Mouse (Mus musculus) erythroid progenitor cell, adult 5-6 weeks (primary cell): ENCODE measurements around the gene Fam110a. TPM values are rescaled to one million over a fixed set of nuclear protein-coding genes. Genes with fewer than 3 reads are reported as not detected.

Source experiments
- ATAC-seq: replicated peaks from 2 replicates; pipeline ENCODE4 v1.8.0; 2016; ENCODE audit warnings: moderate number of reproducible peaks, mild to moderate bottlenecking, moderate TSS enrichment, inconsistent platforms; ENCODE audit not compliant: poor library complexity, low FRiP score, severe bottlenecking
- total RNA-seq, 2 experiments: library from RNA; stranded (forward) in 1 of 2; stranded (reverse) in 1 of 2; fragments of 150-400 nt in 1 of 2; fragments of 186-747, 209-891 nt in 1 of 2; gene quantifications; 2 replicates each; pipeline versions ENCODE4 v1.2.3 to v1.2.4; 2015 to 2017; ENCODE audit warnings: low replicate concordance in 2 of 2

Gene Fam110a
- 1.3 and 4.7 TPM in 2 replicates for total RNA-seq (2015; ENCODE audit: low replicate concordance)
- 1.8 and 3.6 TPM in 2 replicates for total RNA-seq (2017; ENCODE audit: low replicate concordance)

DNA sequence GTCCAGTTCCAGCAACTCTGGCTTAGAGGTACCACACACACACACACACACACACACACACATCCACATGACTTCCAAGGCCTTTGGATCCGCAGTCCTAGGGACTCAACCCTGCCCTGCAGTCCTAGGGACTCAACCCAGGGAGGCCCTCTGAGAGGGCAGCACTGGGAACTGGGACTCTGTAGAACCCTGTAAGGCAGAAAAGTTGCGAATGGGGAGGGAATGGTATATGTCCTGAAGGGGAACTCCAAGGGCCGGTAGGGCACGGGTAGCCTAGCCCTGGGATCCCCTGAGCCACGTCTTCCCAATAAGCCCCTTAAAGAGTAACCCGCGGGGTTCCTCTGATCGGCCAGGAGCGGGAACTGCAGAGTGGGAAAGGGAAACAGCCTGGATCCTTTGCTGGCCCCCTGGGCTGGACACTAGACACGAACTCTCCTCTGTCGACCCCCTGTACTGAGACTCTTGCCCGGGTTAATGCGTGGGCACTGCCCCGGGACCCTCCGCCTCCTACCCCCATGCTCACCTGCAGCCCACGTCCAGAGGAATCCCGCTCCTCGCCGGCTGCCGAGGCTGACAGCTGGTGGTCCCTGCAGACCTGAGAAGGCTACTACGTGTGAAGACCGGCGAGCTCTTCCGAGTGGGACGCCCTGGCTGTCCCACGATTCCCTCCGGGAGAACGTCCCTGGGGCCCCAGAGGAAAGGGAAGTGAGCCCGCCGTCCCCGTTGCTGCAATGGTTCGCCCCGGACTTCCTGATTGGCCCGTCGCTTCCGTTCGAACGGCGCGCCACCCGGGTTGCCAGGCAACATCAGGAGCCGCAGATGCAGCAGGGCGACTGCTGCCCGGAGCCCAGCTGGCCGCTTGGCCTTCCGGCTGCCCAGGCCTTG lies at the start of gene Fam110a:
Fam110a (minus strand) TSS at position 750 of the 885 bp plus-strand sequence.
- ATAC-seq = peak; percentile 93

DNA sequence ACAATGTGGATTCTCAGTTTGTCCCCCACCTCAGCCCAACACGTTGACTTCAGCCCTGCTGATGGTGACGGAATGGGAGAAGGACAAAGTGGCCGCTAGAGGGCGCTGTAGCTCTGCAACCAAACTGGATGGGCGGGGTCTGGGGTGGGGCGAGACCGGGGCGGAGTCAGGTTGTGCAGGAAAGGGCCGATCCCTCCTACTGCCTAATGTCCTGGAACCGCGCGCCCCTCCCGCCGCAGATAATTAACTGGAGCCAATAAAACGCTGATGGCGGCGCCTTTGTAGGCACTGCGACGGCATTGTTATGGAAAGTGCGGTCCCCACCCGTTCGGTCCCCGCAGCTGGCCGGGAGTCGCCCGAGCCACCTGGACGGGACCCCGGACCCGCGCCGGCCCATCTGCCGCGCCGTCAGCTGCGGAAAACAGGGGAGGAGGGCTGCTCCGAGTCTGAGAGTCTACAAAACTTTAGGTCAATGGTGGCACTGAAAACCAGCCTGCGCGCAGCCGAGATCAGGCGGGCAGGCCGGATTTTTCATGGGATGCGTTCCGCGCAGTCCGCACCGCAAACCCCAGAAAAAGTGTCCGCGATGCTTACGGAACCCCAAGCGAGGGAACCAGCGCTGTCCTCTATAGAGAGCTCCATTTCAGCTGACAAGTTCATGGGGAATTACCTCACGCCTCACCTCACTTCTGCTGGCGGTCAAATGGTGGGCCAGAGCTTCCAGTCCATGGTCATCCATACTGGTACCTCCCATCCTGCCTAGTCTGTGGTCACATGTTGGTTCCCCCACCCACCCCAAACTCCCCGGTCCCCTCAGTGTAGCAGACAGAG lies 49.4 kb upstream of the Fam110a start:
- ATAC-seq = peak; percentile 80; the same call in 1 of the 2 replicates

DNA sequence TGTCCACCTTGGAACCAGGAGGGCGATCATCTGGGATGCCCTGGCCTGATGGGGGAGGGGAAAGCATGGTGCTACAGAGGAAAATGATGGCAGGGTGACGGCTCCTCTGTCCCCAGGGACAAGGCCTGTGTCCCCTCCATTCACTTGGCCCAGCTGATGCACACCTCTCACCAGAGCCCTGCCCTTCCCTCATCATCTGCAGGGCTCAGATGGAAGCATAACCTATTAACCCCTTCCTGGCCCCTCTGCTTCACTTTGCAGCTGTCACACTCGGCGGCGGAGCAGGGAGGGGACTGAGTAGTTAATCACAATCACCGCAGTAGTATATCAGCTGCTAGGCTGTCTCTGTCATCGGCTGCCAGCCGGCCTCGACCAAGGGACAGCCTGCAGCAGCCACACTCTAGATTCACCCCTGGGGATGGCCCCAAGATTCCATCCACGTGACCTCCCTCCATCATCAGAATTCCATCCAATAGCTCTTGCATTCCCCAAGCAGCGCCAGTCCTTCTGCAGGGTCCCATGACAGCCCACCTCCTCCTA lies 44.9 kb upstream of the Fam110a start:
- no peak for ATAC-seq

DNA sequence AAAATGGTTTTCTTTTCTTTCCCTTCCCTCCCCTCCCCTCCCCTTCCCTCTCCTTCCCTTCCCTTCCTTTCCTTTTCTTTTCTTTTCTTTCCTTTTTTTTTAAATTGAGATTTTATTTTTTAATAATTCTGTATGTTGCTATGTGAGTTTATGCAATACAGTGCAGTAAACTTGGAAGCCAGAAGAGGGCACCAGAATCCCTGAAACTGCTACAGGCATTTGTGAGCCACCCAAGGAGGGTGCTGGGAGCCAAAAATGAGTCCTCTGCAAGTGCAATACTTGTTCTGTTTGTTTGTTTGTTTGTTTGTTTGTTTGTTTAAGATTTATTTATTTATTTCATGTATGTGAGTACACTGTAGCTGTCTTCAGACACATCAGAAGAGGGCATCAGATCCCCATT lies 42.0 kb upstream of the Fam110a start:
- ATAC-seq = no peak

DNA sequence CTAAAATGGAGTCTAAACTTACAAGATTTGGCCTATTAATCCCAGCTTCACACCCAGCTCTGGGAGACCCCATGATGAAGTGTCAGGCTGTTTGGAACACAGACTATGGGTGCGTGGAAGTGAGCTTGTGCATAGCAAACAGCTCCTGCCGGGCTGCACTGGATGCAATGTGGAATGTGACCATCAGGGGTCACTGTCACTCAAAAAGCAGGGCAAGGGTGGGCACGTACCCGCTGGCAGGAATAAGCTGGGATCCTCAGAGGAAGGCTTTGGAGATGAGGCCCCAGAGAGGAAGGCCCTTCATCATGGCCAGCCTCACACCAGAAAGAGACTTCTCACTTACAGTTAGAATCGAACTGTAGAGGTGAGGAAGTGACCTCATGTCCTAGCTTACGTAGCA lies 40.2 kb upstream of the Fam110a start:
- peak; percentile 49; the same call in 1 of the 2 replicates for ATAC-seq

DNA sequence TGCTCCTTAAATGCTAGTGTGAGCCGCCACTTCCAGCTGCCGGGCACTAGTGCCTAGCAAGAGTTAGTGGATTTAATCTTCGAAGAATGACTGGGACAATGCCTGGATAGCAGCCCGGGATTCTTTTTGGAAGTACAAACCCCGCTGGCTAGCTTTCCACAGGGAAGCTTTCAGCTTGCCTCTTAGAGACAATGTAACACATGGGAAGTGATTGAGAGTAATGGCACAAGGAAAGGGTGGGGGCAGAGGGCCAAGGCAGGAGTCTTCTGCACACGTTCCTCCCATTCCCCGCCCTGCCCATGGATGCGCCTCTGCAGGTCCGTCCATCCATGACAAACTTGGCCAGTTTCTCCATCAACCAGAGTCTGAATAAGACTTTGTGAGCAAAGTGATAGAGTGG lies 36.6 kb upstream of the Fam110a start:
- ATAC-seq = no peak

DNA sequence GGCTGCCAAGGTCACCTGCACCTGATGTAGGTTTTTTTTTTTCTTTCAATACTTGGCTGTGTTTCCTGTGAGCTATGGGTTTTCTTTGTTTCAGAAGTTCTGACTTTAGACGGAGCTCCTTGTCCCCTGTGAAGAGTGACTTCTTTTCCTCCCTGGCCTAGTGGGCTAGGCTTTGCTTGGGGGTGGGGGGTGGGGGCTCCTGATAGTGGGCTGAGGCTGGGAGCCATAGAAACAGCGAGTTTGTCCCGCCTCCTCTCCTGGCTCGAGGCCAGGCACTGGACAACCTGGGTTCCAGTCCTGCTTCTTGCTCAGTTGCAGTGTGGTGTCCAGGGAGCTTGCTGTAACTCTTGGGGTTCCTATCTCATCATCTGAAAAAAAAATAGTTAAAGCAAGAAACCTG lies 36.0 kb upstream of the Fam110a start:
- ATAC-seq = no peak

DNA sequence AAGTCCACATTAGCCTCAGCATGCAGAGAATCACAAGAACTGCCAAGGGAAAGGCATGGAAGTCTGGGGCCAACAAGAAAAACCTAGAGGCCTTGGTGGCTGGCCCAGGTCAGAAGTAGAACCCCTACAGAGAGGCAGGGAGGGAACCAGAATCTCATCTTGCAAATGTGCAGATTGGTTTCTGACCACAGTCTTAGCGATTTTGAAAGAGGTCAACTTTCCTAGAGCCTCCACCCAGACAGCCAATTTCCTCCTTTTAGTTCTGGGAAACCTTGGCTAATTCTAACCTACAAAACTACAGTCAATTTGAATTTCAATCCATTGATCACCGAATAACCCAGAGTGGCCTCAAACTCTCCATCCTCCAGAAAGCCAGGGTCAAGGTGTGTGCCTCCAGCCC lies 32.7 kb upstream of the Fam110a start:
- ATAC-seq = no peak

DNA sequence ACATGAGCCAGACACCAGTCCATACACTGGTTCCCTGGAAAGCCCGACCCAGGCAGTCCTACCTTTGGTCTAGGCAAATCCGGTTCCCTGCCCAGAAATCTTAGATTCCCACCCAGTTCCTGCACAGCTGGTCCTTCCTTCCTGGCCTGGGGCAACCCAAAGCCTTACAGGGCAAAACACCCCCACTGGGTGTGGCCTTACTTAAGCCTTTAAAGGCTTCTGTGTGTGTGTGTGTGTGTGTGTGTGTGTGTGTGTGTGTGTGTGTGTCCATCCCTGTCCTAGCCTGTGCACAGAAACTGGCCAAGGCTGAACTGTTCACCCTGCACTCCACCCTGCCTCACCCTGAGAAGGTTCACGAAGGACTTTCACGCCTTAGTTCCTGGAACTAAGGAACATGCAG lies 32.2 kb upstream of the Fam110a start:
- no peak for ATAC-seq

DNA sequence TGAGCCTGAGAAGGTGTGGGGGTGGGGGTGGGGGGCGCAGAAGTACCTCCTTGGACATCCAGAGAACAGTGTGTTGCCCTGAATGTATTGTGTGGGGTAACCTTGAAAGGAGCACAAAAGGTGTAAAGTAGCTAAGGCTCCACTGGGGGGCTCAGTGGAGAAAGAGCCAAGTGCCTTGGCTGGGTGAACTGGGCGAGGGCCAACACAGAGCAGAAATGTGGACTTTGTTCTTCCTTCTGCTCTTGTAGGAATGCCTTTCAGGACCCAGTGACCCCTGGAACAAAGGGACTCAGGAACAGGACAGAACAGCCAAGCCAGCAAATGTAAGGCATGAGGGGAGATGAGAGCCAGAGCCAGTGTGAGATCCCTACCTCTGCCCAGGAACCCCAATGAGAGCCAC lies 31.7 kb upstream of the Fam110a start:
- ATAC-seq = no peak

DNA sequence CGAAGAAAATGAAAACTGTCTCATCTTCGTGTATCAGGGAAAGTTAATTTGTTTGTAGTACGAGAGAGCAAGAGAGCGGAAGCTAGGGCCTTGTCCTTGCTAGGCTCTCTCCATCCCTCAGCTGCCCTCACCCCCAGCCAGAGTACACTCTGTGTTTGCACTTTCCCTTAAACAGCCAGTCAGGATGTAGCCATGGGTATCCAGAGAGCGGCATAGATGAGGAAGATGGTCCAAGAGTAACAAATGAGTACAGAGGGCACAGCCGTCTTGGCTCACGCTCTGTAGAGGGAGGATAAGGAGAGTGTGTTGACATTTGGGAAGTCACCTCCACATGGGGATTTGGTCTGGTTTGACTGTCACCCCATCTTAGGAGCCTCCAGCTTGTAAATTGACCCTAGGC lies 30.6 kb upstream of the Fam110a start:
- ATAC-seq = no peak

DNA sequence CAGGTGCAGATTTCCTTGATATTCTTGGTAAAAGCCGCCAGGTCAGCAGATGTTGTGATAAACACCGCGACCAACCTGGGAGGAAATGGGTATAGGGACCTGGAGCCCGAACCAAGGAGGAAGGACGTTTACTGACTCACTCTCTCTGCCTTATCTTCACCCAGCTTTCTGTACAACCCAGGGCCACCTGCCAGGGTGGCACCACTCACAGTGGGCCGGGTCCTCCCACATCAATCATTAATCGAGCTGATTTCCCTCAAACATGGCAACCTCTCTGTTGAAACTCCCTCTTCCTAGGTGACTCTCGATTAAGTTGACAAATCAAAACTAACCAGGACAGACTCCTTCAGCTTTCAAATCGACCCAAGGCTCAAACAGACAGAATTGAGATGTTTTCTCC lies 30.2 kb upstream of the Fam110a start:
- ATAC-seq = no peak

DNA sequence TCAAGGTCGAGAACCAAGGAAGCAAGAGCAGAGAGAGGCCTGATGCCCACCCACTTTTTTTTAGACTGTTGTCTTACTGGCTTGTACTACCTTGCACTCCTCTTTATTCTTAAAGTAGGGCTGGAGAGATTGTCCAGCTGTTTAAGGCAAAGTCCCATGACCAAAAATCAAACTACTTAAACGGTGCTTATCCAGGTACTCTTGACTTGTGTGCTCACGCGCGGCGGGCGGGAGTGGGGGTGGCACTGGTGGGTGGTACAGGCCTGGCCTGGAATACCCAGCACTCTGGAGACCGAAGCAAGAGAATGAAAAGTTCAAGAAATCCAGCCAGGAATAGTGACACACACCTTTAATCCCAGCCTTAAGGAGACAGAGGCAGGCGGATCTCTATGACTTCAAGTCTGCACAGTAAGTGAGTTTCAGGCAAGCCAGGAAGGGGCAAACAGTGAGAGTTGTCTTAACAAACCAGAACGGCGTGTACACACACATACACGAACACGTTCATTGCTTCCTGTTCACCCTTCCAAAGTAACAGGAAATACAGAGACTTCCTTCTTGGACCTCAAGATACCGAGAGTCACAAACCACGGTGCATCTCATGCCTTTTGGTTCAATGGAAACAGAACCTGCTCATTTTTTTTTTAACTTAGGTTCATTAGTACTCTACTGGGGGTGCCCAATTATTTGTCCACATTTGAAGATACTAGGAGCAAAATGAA lies 29.2 kb upstream of the Fam110a start:
- ATAC-seq = no peak

DNA sequence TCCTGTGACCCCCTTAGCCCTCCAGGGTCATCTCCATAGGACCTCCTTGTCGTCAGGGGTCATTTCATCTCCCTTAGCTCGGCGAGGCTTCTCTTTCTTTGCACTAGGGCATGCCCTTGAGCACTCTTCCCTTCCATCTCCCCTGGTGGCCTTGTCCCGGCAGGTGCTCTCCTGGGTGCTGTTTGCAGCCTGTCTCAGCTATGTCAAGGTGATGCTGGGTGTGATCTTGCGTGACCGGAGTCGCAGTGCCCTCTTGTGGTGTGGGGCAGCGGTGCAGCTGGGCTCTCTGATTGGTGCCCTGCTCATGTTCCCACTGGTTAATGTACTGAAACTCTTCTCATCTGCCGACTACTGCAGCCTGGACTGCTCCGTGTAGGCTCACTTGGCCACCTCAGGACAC lies 27.8 kb upstream of the Fam110a start:
- ATAC-seq = no peak

DNA sequence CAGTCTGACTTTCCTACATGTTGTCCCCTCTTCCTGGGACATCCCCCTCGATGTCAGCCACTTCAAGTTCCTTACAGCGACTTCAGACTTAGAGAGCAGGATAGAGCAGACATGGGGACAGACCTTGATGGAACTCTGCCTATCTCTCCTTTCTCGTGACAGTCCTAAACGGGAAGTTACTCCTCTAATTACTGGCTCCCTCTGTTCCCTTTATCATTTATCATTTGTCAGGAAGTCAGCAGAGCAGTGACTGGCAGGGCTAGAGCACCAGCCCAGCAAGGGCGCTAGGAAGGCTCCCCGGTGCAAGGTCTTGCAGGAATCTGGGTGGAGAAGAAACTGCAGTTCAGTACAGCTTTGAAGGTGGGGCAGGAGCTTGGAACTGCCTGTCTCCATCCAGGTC lies 22.5 kb upstream of the Fam110a start:
- no peak for ATAC-seq

DNA sequence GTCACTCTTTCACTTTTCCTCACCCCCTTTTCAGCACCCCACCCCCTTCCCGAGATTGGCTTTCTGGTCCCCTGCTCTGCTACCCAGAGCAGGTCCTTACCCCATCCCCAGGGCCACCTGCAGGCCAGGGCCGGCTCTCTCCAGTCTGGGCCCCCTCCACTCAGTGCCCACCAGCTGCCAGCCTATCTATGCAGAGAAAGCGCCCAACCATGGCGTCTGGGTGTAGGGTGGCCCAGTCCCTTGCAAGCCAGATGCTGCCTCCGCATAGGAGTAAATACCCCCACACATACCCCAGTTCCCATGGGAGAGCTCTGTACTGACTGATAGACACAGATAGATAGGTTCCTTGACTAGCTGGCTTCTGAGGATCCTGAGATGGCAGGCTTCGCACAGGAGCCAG lies 20.7 kb upstream of the Fam110a start:
- ATAC-seq = no peak

DNA sequence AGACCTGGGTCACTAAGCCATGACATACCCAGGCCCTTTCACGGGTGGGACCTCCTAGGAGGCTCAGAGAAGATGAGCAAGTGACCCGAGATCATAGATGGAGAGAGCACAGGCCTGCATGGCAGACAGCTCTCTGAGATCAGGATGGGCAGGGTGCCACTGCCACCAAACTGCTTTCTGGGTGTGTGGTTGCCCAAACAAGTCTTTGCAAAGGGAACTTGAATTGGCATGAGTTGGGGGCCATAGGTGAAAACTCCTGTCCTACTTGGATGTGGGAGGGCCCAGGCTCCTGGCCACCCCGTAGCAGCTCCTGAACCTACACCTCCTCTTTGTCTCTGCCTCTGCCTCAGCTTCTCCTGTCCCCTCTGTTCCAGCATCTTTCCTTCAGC lies 20.3 kb upstream of the Fam110a start:
- no peak for ATAC-seq

DNA sequence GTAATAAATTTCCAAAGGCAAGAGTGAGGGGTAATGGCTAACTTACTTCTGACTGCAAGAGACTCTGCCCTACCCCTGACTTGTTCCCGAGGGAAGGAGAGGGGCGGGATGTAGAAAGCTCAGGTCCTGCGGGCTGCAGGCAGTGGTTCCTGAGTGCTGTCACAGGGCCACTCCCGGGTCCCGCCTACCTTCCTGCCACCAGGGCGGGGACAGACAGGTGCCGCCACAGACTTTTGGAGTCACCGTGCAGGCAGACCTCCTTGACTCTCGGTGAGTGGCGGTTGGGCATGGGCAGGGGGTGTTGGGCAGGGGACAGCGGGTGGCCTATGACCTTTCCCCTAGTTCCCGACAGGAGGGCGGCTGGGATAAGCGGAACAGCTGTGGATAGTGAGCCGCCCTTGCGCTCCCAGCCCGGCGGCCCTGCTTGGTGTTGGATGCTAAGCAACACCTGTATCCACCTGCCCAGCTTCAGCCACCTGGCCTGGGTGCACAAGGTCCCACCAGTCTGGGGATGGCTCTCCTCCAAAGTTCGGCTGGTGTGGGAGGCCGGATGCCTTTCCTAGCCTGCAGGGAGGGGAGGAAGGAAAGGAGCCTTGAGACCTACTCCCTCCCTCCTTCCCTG lies 19.8 kb upstream of the Fam110a start:
- ATAC-seq = no peak

DNA sequence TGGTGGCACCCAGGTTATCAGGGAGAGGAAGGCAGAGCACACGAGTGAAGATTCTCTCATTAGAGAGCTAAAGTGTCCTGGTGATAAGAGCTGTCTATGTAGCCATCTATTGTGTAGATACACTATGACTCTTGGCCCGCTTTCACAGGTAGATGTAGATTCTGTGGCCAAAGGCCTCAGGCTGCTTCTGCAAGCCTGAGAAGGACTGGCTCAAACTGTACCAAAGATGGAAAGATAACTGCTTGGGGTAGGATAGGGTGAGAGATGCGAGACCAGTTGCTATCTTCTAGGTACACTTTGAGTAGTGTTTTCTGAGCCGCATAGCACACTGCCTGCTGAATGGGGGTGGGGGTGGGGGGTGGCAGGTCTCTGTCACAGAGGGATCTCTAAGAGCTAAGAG lies 18.9 kb upstream of the Fam110a start:
- no peak for ATAC-seq

DNA sequence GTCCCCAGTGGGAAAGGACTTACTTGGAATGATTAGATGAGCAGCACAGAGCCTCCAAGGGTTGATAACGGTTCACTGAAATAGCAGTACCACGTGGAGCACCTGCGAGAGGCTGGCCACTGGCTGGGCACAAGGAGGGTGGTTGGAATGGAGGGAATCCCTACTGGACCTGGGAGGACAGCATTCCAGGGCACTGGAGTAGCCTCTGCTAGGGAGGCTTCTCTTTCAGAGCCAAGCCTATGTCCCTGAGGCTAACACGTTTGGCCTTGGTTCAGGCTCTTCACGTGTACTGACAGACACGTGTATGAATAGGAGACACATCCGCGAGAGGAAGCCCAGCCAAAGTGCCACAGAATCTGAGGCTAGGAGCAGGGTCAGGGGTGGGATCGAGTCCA lies 18.5 kb upstream of the Fam110a start:
- no peak for ATAC-seq
